Mouse (Mus musculus) activated CD4-positive, CD25-positive, alpha-beta regulatory T cell, adult 9 weeks (primary cell): ENCODE data around the gene G6pc2. TPM values are rescaled to one million over a fixed set of nuclear protein-coding genes. Genes with fewer than 3 reads are reported as not detected.

Source experiments
- polyA plus RNA-seq: library from polyadenylated mRNA; unstranded; fragments of 100-300 nt; shearing (Covaris generic); gene quantifications from one replicate; pipeline ENCODE4 v1.2.1, GENCODE M21; 2017

G6pc2 gene
- polyA plus RNA-seq = not detected

DNA sequence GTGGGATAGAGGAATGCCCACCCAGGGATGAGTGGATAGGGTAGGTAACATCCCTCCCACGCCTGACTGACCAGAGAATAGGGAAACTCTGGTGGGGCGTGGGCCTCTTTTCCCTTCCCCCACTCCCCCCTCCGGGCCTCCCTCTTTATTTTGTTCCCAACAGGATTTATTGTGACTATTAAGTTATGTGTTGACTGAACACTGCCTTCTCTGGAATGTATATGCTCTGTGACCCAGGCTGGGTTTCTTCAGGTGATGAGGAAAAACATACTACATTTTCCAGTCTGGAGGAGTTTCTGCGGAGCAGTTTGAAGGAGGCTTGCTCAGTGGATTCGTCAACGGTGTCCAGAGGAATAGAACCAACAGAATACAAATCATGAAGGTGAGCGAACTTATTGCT, at the start of gene G6pc2:
G6pc2 (plus strand) TSS at position 301 of the 400 bp plus-strand sequence.

DNA sequence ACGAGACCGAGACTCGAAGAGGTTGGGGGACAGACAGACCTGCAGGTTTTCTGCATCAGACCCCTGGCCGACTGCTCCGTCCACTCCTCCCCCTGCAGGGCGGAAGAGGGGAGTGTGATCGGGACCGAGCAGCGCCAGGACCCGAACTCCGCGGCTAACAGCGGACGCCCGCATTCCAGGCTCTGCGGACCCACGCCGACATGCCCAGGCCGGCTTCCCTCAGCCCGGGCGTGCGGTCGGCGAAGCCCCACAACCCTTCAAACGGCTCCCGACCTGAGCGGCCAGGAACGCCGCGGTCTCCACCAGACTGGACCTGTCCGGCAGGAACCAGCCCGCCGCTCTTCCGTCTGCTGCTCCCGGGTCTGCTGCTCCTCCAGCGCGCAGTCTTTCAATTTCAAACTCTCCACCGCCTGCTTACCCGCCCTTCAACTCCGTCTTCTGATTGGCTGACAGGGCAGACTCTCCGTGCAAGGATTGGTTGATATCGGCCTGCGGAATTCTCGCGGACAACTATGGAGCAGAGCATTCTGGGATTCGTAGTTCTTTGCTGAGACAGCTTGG, 5.0 kb upstream of the G6pc2 start, which contains the start of gene Spc25:
Spc25 (minus strand) TSS at position 404 of the 561 bp plus-strand sequence.

Other genes starting within 250 kb of the G6pc2 start
- gene Nostrin, start 75.3 kb upstream of the G6pc2 start, polyA plus RNA-seq = 0.50 TPM
- 12.2 TPM for gene Spc25, start 4.9 kb upstream of the G6pc2 start, polyA plus RNA-seq
- 0.44 TPM for gene Abcb11, start 131.5 kb downstream of the G6pc2 start, polyA plus RNA-seq
- gene Dhrs9, start 169.4 kb downstream of the G6pc2 start, polyA plus RNA-seq = 0.11 TPM